Mouse (Mus musculus) MN1 (cell line): ENCODE measurements around the gene Tex14.

ENCODE experiments used
- DNase-seq: peaks from one replicate; pipeline ENCODE4 v3.0.0-alpha.2; 2016; ENCODE audit warnings: low spot score

Tex14 gene

GRCm38 (mm10) chr11:87592713-87593598, 188.1 kb downstream of the Tex14 start:
- DNase-seq: no peak

- DNase-seq: peak; percentile 85
Measured at GRCm38 (mm10) chr11:87595327-87595841, 190.5 kb downstream of the Tex14 start.

- DNase-seq: peak; percentile 23
Measured at GRCm38 (mm10) chr11:87595976-87596375, 191.1 kb downstream of the Tex14 start.

- peak; percentile 23 for DNase-seq
Measured at GRCm38 (mm10) chr11:87596492-87596891, 191.6 kb downstream of the Tex14 start.

- DNase-seq: no peak
Measured at GRCm38 (mm10) chr11:87597061-87597460, 192.2 kb downstream of the Tex14 start.

GRCm38 (mm10) chr11:87599395-87600089, 194.7 kb downstream of the Tex14 start:
- DNase-seq: no peak

GRCm38 (mm10) chr11:87600322-87600853, 195.5 kb downstream of the Tex14 start:
- no peak for DNase-seq

- DNase-seq: no peak
Measured at GRCm38 (mm10) chr11:87602234-87602633, 197.4 kb downstream of the Tex14 start.

GRCm38 (mm10) chr11:87603571-87603970, 198.7 kb downstream of the Tex14 start:
- no peak for DNase-seq
